Mouse (Mus musculus): Measurements from ENCODE around the gene Sgcd. TPM values are rescaled to one million over a fixed set of nuclear protein-coding genes. Genes with fewer than 3 reads are reported as not detected.

Sgcd gene
- total RNA-seq (2023): not detected

GRCm38 (mm10) chr11:47988697-47989533, at the start of gene Sgcd:
Gene Sgcd, minus strand, starts transcription at chr11:47988969.

